Mouse (Mus musculus) retina, postnatal 7 days (tissue): ENCODE measurements around the gene Cpe.

ENCODE experiments used
- DNase-seq: peaks from one replicate; pipeline ENCODE4 v3.0.0-alpha.2; 2012; ENCODE audit warnings: low read depth, low spot score

The Cpe gene

GRCm38 (mm10) chr8:64692651-64693201 lies at the start of gene Cpe:
Gene Cpe (minus strand): TSS chr8:64693054.
- peak; percentile 73 for DNase-seq

- no peak for DNase-seq
Measured at GRCm38 (mm10) chr8:64740547-64741211, 47.8 kb upstream of the Cpe start.

GRCm38 (mm10) chr8:64738916-64739315 lies 46.1 kb upstream of the Cpe start:
- DNase-seq, result peak; percentile 4

- no peak for DNase-seq
Measured at GRCm38 (mm10) chr8:64736767-64737323, 44.0 kb upstream of the Cpe start.

- DNase-seq, result no peak
Measured at GRCm38 (mm10) chr8:64735161-64735560, 42.3 kb upstream of the Cpe start.

GRCm38 (mm10) chr8:64733271-64733943 lies 40.6 kb upstream of the Cpe start, which contains the start of gene Msmo1:
Gene Msmo1 (minus strand): TSS chr8:64733792.
- peak; percentile 95 for DNase-seq

- DNase-seq, result no peak
Measured at GRCm38 (mm10) chr8:64732596-64732995, 39.7 kb upstream of the Cpe start.

- no peak for DNase-seq
Measured at GRCm38 (mm10) chr8:64728156-64728555, 35.3 kb upstream of the Cpe start.

GRCm38 (mm10) chr8:64726190-64726695 lies 33.4 kb upstream of the Cpe start:
- no peak for DNase-seq

GRCm38 (mm10) chr8:64723206-64723605 lies 30.4 kb upstream of the Cpe start:
- DNase-seq, result no peak

GRCm38 (mm10) chr8:64717868-64718267 lies 25.0 kb upstream of the Cpe start:
- DNase-seq, result no peak

- no peak for DNase-seq
Measured at GRCm38 (mm10) chr8:64712499-64712898, 19.6 kb upstream of the Cpe start.

GRCm38 (mm10) chr8:64711544-64711943 lies 18.7 kb upstream of the Cpe start:
- DNase-seq, result no peak

- no peak for DNase-seq
Measured at GRCm38 (mm10) chr8:64707481-64707880, 14.6 kb upstream of the Cpe start.

GRCm38 (mm10) chr8:64703191-64703590 lies 10.3 kb upstream of the Cpe start:
- DNase-seq, result no peak

GRCm38 (mm10) chr8:64691591-64692401 lies 1.1 kb downstream of the Cpe start:
- DNase-seq, result no peak

GRCm38 (mm10) chr8:64690845-64691244 lies 2.0 kb downstream of the Cpe start:
- DNase-seq, result no peak

GRCm38 (mm10) chr8:64690306-64690705 lies 2.5 kb downstream of the Cpe start:
- no peak for DNase-seq

- DNase-seq, result no peak
Measured at GRCm38 (mm10) chr8:64688741-64689140, 4.1 kb downstream of the Cpe start.

- no peak for DNase-seq
Measured at GRCm38 (mm10) chr8:64688161-64688560, 4.7 kb downstream of the Cpe start.

- DNase-seq, result no peak
Measured at GRCm38 (mm10) chr8:64682501-64682900, 10.4 kb downstream of the Cpe start.

GRCm38 (mm10) chr8:64676381-64676780 lies 16.5 kb downstream of the Cpe start:
- DNase-seq, result no peak
